Mouse (Mus musculus): ENCODE data around the gene Cd24a. TPM values are rescaled to one million over a fixed set of nuclear protein-coding genes. Genes with fewer than 3 reads are reported as not detected.

The Cd24a gene
- total and polyA plus RNA-seq, 3 experiments, result 469 to 2,766 (median 2,120) TPM

GRCm38 (mm10) chr10:43578366-43578753 lies 276 bp downstream of the Cd24a start:
- peak overlapping the region; percentile 20 to 67 (median 66) for H3K4me3 ChIP-seq (replicated peaks in 1 of 3; ENCODE audit: low read depth in 2 of 3, low read length in 2 of 3, poor library complexity in 1 of 3)
- in situ Hi-C loops (cut with MboI; ENCODE audit: low pct_ligation_motif_present, low pct_unique_long_range_greater_than_20kb, low sequenced_read_pairs), result loop anchor here (5.0 to 10.0 kb wide), 3 partner anchors 164 to 486 kb away; no protein-coding TSS in a partner anchor
- H3K9me3 ChIP-seq (replicated peaks; ENCODE audit: low read length), result peaks cover 2% of the 10 kb centered on the region
- peak; percentile 64 for DNase-seq (ENCODE audit: extremely low read depth)
- peak overlapping the region; percentile 78 for H3K27ac ChIP-seq (ENCODE audit: insufficient read depth, low read depth)
- H3K79me2 ChIP-seq (replicated peaks; ENCODE audit: control insufficient read depth, extremely low read depth, insufficient read depth, poor library complexity, severe bottlenecking), result peaks cover 40% of the 10 kb centered on the region
- TF ChIP-seq ZNF384 (IDR thresholded peaks at IDR 0.05; ENCODE audit: low read depth, low read length) (no peak), POLR2A (IDR thresholded peaks at IDR 0.05; ENCODE audit: low read depth, low read length) (peak; percentile 40), MYC (IDR thresholded peaks at IDR 0.05; ENCODE audit: low read depth, low read length) (no peak; the same call in 1 of the 2 replicates), MXI1 (IDR thresholded peaks at IDR 0.05; ENCODE audit: low read depth, low read length) (peak; percentile 17; the same call in 1 of the 2 replicates), UBTF (IDR thresholded peaks at IDR 0.05; ENCODE audit: low read depth, low read length) (peak; percentile 85)
- H3K36me3 ChIP-seq (replicated peaks in 1 of 2; ENCODE audit: control insufficient read depth in 1 of 2, insufficient read depth in 1 of 2, low read length in 1 of 2), result peaks cover 13 to 21% of the 10 kb centered on the region in 2 experiments
- H3K4me2 ChIP-seq (ENCODE audit: insufficient read depth, low read depth, poor library complexity, severe bottlenecking), result peak overlapping the region; percentile 22; the same call in 1 of the 2 replicates
- H3K27me3 ChIP-seq (replicated peaks), result no peaks in the 10 kb centered on the region
- H3K4me1 ChIP-seq (ENCODE audit: control insufficient read depth in 1 of 2, insufficient read depth in 2 of 2), result peaks cover 7 to 43% of the 10 kb centered on the region in 2 experiments; a peak in 3 of 4 replicates
- dilution Hi-C loops (cut with MboI; ENCODE audit: extremely low pct_ligation_motif_present, extremely low pct_unique_long_range_greater_than_20kb, low sequenced_read_pairs), result no loop called here
- H3K9ac ChIP-seq (ENCODE audit: insufficient read depth, low read depth), result peak overlapping the region; percentile 64

DNA sequence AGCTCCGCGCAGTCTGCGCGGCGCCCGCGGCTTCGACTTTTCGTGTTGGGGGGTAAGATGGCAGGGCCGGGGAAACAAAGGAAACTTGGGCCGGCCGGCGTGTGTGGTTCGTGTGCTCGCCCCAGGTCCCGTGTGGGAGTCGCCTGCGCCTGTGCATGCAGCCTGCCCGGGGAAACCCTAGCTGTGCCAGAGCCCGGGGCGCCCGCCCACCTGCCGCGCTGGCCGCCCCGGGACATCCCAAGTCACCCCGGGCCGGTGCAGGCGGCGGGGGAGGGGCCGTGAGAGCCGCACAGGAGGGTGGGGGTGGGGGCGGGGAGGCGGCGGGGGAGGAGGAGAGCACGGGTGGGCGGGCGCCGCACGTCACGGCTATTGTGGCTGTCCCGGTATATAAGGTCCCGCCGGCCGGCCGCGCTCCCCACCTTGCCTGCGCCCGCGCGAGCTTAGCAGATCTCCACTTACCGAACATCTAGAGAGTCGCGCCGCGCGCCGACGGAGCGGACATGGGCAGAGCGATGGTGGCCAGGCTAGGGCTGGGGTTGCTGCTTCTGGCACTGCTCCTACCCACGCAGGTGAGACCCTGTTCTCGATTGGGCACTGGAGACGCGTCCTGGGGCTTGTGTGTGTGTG lies 783 bp downstream of the Cd24a start:
- Histone ChIP-seq H3K27ac (ENCODE audit: insufficient read depth, low read depth) (peak overlapping the region; percentile 80), H3K9me3 (replicated peaks; ENCODE audit: low read length) (peaks cover 2% of the 10 kb centered on the region), H3K79me2 (replicated peaks; ENCODE audit: control insufficient read depth, extremely low read depth, insufficient read depth, poor library complexity, severe bottlenecking) (peaks cover 40% of the 10 kb centered on the region), H3K9ac (ENCODE audit: insufficient read depth, low read depth) (peak overlapping the region; percentile 88), H3K4me2 (ENCODE audit: insufficient read depth, low read depth, poor library complexity, severe bottlenecking) (peak overlapping the region; percentile 22; the same call in 1 of the 2 replicates), H3K4me3 (replicated peaks in 1 of 3; ENCODE audit: low read depth in 2 of 3, low read length in 2 of 3, poor library complexity in 1 of 3) (peak overlapping the region; percentile 68 to 96 (median 95)), H3K36me3 (replicated peaks in 1 of 2; ENCODE audit: control insufficient read depth in 1 of 2, insufficient read depth in 1 of 2, low read length in 1 of 2) (peaks cover 16 to 24% of the 10 kb centered on the region in 2 experiments), H3K27me3 (replicated peaks) (no peaks in the 10 kb centered on the region), H3K4me1 (ENCODE audit: control insufficient read depth in 1 of 2, insufficient read depth in 2 of 2) (peaks cover 7 to 43% of the 10 kb centered on the region in 2 experiments; a peak in 3 of 4 replicates)
- dilution Hi-C loops (cut with MboI; ENCODE audit: extremely low pct_ligation_motif_present, extremely low pct_unique_long_range_greater_than_20kb, low sequenced_read_pairs), result no loop called here
- in situ Hi-C loops (cut with MboI; ENCODE audit: low pct_ligation_motif_present, low pct_unique_long_range_greater_than_20kb, low sequenced_read_pairs), result loop anchor here (5.0 to 10.0 kb wide), 3 partner anchors 163 to 486 kb away; no protein-coding TSS in a partner anchor
- DNase-seq (ENCODE audit: extremely low read depth), result peak; percentile 78
- peak; percentile 98 for TF ChIP-seq BHLHE40 (IDR thresholded peaks at IDR 0.05; ENCODE audit: low read depth, low read length)
- peak; percentile 60 for TF ChIP-seq SIN3A (IDR thresholded peaks at IDR 0.05; ENCODE audit: low read length)
- TF ChIP-seq ETS1 (conservative IDR thresholded peaks at IDR 0.05; ENCODE audit: low read depth, low read length), result peak; percentile 83
- TF ChIP-seq ZNF384 (IDR thresholded peaks at IDR 0.05; ENCODE audit: low read depth, low read length), result no peak
- no peak; the same call in none of the 2 replicates for TF ChIP-seq MXI1 (IDR thresholded peaks at IDR 0.05; ENCODE audit: low read depth, low read length)
- TF ChIP-seq TCF12 (IDR thresholded peaks at IDR 0.05; ENCODE audit: low read depth, low read length), result peak; percentile 71
- TF ChIP-seq PAX5 (IDR thresholded peaks at IDR 0.05; ENCODE audit: low read length), result no peak
- TF ChIP-seq POLR2AphosphoS2 (IDR thresholded peaks at IDR 0.05; ENCODE audit: low read depth, low read length), result peak; percentile 97
- TF ChIP-seq JUN (IDR thresholded peaks at IDR 0.05; ENCODE audit: insufficient read depth, low read depth, low read length), result no peak
- no peak for TF ChIP-seq SMC3 (IDR thresholded peaks at IDR 0.05; ENCODE audit: low read depth, low read length)
- TF ChIP-seq RAD21 (IDR thresholded peaks at IDR 0.05; ENCODE audit: low read depth, low read length), result no peak
- peak; percentile 86 for TF ChIP-seq TBP (conservative IDR thresholded peaks at IDR 0.05; ENCODE audit: low read depth, low read length)
- no peak for TF ChIP-seq CTCF (conservative IDR thresholded peaks at IDR 0.05 in 1 of 2, IDR thresholded peaks at IDR 0.05 in 1 of 2; ENCODE audit: low read depth in 2 of 2, low read length in 2 of 2)
- TF ChIP-seq NELFE (IDR thresholded peaks at IDR 0.05; ENCODE audit: low read depth, low read length), result peak; percentile 98
- no peak for TF ChIP-seq ZC3H11A (IDR thresholded peaks at IDR 0.05; ENCODE audit: low read depth, low read length)
- TF ChIP-seq CHD1 (IDR thresholded peaks at IDR 0.05; ENCODE audit: low read depth, low read length), result no peak
- TF ChIP-seq MAFK (IDR thresholded peaks at IDR 0.05; ENCODE audit: insufficient replicate concordance, low read length), result no peak
- peak; percentile 99 for TF ChIP-seq ZMIZ1 (IDR thresholded peaks at IDR 0.05; ENCODE audit: low read depth, low read length)
- TF ChIP-seq USF2 (conservative IDR thresholded peaks at IDR 0.05; ENCODE audit: low read depth, low read length), result no peak
- no peak; the same call in 1 of the 2 replicates for TF ChIP-seq HCFC1 (IDR thresholded peaks at IDR 0.05; ENCODE audit: low read depth, low read length)
- TF ChIP-seq USF1 (IDR thresholded peaks at IDR 0.05; ENCODE audit: low read depth, low read length), result no peak
- peak; percentile 20; the same call in 1 of the 2 replicates for TF ChIP-seq RCOR1 (conservative IDR thresholded peaks at IDR 0.05; ENCODE audit: low read depth, low read length)
- TF ChIP-seq GABPA (IDR thresholded peaks at IDR 0.05; ENCODE audit: insufficient replicate concordance, low read depth, low read length), result no peak
- no peak for TF ChIP-seq MYC (IDR thresholded peaks at IDR 0.05; ENCODE audit: low read depth, low read length)
- TF ChIP-seq MEF2A (IDR thresholded peaks at IDR 0.05; ENCODE audit: borderline replicate concordance, low read depth, low read length), result peak; percentile 57
- TF ChIP-seq MAZ (IDR thresholded peaks at IDR 0.05; ENCODE audit: low read depth, low read length), result peak; percentile 70; the same call in 1 of the 2 replicates
- TF ChIP-seq CHD2 (IDR thresholded peaks at IDR 0.05; ENCODE audit: low read length), result peak; percentile 87
- TF ChIP-seq POLR2A (IDR thresholded peaks at IDR 0.05; ENCODE audit: low read depth, low read length), result peak; percentile 95
- peak; percentile 74 for TF ChIP-seq NRF1 (IDR thresholded peaks at IDR 0.05; ENCODE audit: low read depth, low read length)
